Mouse (Mus musculus) kidney, adult 8-10 months (tissue): ENCODE measurements around the gene Sertad4.

ENCODE experiments used
- DNase-seq, 2 experiments: peaks; one replicate each; pipeline ENCODE4 v3.0.0; 2022

Gene Sertad4

DNA sequence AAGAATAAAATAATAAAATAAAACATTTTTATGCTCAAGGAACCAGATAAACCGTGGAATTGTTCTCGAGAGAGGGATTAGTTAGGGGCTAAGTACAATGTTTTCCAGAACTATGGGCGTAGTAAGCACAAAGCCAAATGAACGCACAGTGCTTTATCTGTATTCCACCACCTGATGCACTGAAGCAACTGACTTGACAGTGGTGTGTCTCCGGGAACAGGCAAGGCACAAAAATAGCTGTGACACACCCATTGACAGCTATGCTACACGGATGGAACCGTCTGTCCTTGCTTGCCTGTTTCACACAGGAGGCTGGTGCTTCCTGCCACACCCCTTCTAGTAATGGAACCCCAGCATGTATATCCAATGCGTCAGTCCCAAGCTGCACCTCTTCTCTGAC, 55.2 kb downstream of the Sertad4 start:
- DNase-seq: no peak

GRCm38 (mm10) chr1:192799165-192799991, 56.2 kb downstream of the Sertad4 start:
- no peak for DNase-seq

DNA sequence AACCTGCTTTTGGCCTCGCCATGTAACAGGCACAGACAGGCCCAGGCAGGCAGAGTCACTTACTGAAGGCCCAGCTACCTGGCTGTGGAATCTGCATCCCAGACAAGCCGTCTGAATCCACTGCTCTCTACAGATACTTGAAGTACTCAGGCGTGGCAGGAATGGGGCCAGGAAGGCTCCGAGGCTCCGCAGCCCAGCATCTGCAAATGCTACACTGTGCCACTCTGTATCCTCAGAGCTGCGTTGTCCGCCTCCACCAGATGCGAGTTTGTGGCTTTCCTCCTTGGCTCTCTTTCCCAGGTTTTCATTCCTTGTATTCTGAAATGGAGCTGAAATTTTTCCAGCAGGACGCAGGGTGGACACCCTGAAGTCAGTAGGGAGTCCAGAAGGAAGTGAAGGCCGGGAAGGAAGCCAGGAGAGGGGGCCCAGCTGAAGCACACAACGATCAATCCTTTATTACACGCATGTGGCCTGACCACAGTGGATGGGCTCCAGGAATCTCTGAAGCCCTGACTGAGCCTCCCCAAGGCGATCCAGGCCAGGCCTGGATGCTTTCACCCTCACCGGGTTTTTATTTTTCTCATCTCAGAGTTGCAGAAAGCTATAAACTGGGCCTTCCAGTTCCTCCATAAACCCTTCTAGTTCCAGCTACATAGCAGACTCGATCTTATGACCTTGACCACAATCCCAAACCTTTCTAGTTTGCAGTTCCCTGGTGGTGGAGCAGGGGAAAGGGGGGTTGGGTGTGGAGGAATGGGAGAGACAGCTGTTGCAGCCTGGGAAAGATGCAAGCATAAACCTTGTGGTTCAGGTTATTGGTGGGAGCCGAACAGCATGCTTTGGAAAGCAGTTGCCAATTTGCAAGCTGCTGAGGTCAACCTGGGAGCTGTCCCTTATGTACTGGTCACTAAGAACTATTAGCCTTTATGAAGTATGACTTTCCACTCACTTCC, 57.1 kb downstream of the Sertad4 start:
- DNase-seq: peak in 1 of 2 experiments; percentile 38

DNA sequence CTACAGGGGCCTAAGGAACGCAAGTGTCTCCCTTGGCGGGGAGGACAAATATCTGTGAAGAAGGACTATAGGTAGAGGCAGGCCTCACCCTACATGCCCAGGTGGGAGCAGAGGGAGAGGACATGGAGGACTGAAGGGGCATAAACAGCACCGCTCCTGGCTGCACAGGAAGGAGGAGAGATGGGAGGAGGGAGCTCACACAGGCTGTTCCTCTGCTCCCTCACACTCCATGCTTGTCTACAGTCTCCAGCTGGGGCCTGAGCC, 58.6 kb downstream of the Sertad4 start:
- DNase-seq: no peak

DNA sequence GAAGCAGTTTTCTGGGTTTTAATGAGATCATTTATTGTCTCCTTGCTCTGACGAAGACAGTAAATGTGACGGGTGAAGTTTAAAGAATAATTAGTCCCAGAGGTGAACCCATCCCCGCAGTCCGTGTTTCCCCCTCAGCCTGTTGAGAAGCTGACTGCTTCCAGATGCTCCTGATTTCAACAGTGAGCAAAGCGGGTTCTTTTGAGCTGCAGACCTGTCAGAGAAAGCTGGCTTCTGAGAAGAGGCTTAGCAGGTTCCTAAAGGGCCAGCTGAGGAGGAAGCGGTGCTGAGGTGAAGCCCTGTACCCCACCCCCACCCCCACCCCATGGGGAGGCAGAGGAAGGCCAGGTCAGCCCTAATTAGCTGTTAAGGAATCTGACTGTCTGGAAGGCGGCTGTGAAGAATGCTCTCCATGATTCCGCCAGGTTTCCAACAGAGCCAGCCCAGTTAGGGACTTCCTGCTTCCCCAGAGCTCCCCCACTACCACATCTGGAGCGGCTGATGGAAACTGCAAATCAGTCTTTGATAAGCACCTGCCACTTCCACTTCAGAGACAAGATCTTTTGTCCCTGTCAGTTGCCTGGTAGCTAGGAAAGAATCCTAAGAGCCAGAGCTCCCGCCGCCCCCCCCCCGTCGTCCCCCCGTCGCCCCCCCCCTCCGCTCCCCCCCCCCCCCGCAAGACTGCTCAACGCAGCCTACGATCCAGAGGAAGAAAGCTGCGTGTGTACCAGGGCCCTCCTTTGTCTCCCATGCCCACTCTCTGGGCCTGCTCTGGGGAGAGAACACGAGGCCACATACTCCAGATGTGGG, 59.1 kb downstream of the Sertad4 start:
- DNase-seq: no peak

DNA sequence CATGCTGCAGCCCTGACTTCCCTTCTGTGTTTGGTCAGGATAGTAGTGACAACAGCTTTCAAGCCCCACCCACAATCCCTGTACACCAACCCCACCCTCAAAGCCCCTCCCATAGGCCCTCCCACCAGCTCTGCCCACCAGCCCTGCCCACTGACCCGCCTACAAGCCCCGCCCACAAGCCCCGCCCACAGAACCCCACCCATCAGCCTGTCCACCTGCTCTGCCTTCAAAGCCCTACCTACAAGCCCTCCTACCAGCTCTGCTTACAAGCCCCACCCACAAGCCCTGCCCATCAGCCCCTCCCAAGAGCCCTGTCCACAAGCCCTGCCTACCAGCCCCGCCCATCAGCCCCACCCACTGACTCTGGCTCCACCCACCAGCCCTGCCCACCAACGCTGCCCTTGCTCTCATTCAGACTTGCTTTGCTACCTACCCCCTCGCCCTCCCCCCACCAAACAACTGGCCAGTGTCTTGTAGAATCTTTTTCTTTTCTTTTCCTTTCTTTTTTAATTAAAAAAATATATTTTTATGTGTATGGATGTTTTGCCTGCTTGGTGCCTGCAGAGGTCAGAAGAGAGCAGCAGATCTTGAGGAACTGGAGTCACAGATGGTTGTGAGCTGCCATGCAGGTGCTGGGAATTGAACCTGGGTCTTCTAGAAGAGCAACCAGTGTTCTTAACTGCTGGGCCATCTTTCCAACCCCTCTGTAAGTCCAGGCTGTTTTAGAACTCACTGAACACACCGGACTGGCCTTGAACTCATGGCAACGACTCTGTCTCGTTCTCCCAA, 60.4 kb downstream of the Sertad4 start:
- no peak for DNase-seq
